Mouse (Mus musculus): Measurements from ENCODE around the gene Csnk1d.

- no peak for TF ChIP-seq POLR2A (IDR thresholded peaks at IDR 0.05; ENCODE audit: control insufficient read depth, extremely low read depth, insufficient read depth, low read length, poor library complexity)
- TF ChIP-seq CTCF (IDR thresholded peaks at IDR 0.05; ENCODE audit: borderline replicate concordance, control insufficient read depth, extremely low read depth, insufficient read depth, low read length, poor library complexity) = no peak
Observed at GRCm38 (mm10) chr11:120945926-120946325, 45.2 kb downstream of the Csnk1d start.

Measured in thymus, adult 2 months (tissue).